ENCODE assay signal across 21 mouse cellular contexts in the genomic region with DNA sequence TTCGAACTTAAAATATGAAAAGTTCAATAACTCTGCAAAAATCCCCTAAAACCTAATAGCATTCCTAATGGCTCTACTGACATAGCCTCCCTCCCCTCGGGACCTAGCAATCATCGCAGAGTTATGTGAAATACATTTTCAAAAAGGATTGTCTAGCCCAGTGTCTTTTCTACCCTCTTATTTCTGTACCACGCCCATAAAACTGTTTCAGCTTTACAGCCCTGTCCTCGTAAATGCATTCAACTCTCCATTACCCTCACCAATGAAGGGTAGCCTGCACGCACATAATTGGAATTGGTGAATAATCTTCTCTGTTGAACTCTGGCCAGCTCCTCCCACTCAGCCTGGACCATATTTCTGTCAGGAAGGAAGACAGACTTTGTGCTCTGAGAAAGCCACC.
"Had no signal": no experiment of that assay in that cellular context is flagged by ENCODE, and none has a peak within 500 bp of the region (broad histone marks: within the 10 kb centered on the region; RNA-seq: fewer than 3 reads in every experiment).

No protein-coding gene starts in this region.

- DNase-seq: liver, embryonic 13.5 days; liver, postnatal 0 days; lung, adult 2 months; lung, postnatal 14 days; lung, postnatal 36 days; midbrain, embryonic 14.5 days; right cerebral cortex, postnatal 14 days; thymus, adult 2 months; thymus, postnatal 25 days; thymus, postnatal 4 days had no signal

- H3K4me3 ChIP-seq: liver, embryonic 13.5 days; liver, embryonic 15.5 days; lung, embryonic 15.5 days; megakaryocyte, embryonic 14.5 days; midbrain, embryonic 10.5 days; midbrain, embryonic 12.5 days; myocyte; stomach, embryonic 15.5 days had no signal

- H3K9ac ChIP-seq: liver, embryonic 13.5 days; liver, embryonic 15.5 days; liver, postnatal 0 days; lung, embryonic 15.5 days; midbrain, embryonic 12.5 days; stomach, embryonic 15.5 days had no signal

- H3K4me2 ChIP-seq: liver, embryonic 13.5 days; liver, embryonic 15.5 days; lung, embryonic 15.5 days; midbrain, embryonic 12.5 days; stomach, embryonic 15.5 days had no signal

- H3K27me3 ChIP-seq: liver, embryonic 13.5 days; liver, embryonic 15.5 days; lung, embryonic 15.5 days; megakaryocyte, embryonic 14.5 days; midbrain, embryonic 12.5 days; stomach, embryonic 15.5 days had no signal

- H3K27ac ChIP-seq: liver, embryonic 13.5 days; liver, embryonic 15.5 days; lung, embryonic 15.5 days; macrophage; midbrain, embryonic 10.5 days; midbrain, embryonic 12.5 days; stomach, embryonic 15.5 days; stomach, postnatal 0 days had no signal

- H3K9me3 ChIP-seq: liver, embryonic 13.5 days; liver, embryonic 15.5 days; lung, embryonic 15.5 days; megakaryocyte, embryonic 14.5 days; midbrain, embryonic 10.5 days; midbrain, embryonic 12.5 days; stomach, embryonic 15.5 days had no signal

- H3K4me1 ChIP-seq: liver, embryonic 13.5 days; liver, embryonic 15.5 days; lung, embryonic 15.5 days; megakaryocyte, embryonic 14.5 days; stomach, embryonic 15.5 days had no signal

- H3K36me3 ChIP-seq: liver, embryonic 13.5 days; liver, embryonic 15.5 days; lung, embryonic 15.5 days; midbrain, embryonic 10.5 days; midbrain, embryonic 12.5 days; stomach, embryonic 15.5 days had no signal

- ATAC-seq: liver, postnatal 0 days; lung, postnatal 0 days; midbrain, embryonic 16.5 days had no signal
